Mouse (Mus musculus): ENCODE data around the gene C7.

C7 gene

GRCm38 (mm10) chr15:5003503-5004196 is 59.9 kb downstream of the C7 start:
- intact Hi-C loops (cut with DNase I) = no loop called here

GRCm38 (mm10) chr15:5002903-5003302 is 60.6 kb downstream of the C7 start:
- intact Hi-C loops (cut with DNase I) = no loop called here

GRCm38 (mm10) chr15:4973355-4973754 is 90.2 kb downstream of the C7 start:
- intact Hi-C loops (cut with DNase I) = no loop called here
